Mouse (Mus musculus) brown adipose tissue, adult 24 weeks (tissue): ENCODE measurements around the gene Fam3b. TPM values are rescaled to one million over a fixed set of nuclear protein-coding genes. Genes with fewer than 3 reads are reported as not detected.
A peak's percentile ranks its signal among the peaks of the same experiment; 100 is the strongest.

Source experiments
- H3K27ac ChIP-seq: fragments of 200-500 bp; replicated peaks from 2 replicates; pipeline ENCODE4 v1.5.1; 2012; ENCODE audit warnings: low read depth, mild to moderate bottlenecking, low read length
- H3K4me1 ChIP-seq: fragments of 200-500 bp; 2 replicates; pipeline ENCODE4 v1.6.1; 2012; ENCODE audit warnings: low read length, mixed read lengths; ENCODE audit not compliant: control insufficient read depth, insufficient read depth, insufficient read length
- H3K4me3 ChIP-seq: fragments of 200-500 bp; 2 replicates; pipeline ENCODE4 v1.5.1; 2012; ENCODE audit warnings: low read depth, mild to moderate bottlenecking, low read length, moderate library complexity; ENCODE audit not compliant: insufficient read depth
- polyA plus RNA-seq: library from polyadenylated mRNA; stranded (reverse); fragments of >200 nt; gene quantifications from 2 replicates; pipeline ENCODE4 v1.2.4, GENCODE M21; 2012; ENCODE audit not compliant: missing spikeins, insufficient read depth, insufficient read length

Gene Fam3b
- not detected in 2 replicates for polyA plus RNA-seq

DNA sequence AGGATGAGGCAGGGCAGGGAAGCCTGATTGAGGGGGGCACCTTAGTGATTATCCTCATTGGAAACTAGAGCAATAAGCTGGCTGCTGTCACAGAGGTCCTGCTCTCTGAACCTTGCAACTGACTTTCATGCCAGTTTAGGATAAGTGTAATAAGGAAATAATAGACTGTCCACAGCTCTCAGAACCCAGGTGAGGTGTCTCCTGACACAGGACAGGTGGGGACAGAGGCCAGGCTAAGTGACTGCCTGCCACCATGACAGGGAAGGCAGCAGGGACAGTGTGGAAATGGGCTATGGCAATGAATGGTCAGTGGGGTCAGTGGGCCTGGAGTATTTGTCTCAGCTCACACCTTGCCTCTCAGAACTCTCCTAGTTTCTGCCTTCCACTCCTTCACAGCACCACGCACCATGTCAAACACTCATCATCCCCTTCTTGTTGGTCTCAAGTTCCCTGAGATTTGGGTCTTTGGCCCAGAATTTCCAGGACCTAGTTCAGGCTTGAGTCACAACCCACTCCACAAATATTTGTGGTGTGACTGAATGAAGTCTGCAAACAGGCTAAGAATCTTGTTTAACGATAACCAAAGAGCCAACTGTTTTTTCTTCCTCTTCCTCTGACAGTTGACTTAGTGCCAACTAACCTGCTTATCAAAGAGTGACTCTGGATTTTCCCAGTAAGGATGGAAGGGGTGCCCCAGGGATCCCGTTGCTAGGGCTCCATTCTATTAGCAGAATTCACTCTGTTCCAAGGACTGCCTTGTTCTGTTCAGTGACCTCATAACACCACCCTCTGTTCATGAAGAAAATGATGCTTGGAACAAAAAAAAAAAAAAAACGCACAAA, at the start of gene Fam3b:
Fam3b (minus strand) TSS at position 718 of the 842 bp plus-strand sequence.
- no peaks in the 10 kb centered on the region for H3K4me1 ChIP-seq

DNA sequence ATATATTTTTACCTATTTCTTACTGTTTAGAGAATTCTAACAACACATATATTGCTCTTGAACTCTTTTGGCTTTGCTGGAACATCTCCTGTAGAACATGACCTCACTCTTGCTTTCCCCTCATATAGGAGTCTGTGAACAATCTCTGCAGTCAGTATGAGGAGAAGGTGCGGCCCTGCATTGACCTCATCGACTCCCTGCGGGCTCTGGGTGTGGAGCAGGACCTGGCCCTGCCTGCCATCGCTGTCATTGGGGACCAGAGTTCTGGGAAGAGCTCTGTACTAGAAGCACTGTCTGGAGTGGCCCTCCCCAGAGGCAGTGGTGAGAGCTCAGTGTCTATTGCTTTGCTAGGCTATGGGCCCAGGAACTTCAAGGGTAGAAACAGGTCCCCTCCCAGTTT, 29.7 kb upstream of the Fam3b start:
- no peaks in the 10 kb centered on the region for H3K4me1 ChIP-seq
- no peak overlapping the region for H3K27ac ChIP-seq
- H3K4me3 ChIP-seq, result no peak overlapping the region

More for the DNA sequence above, at the start of gene Fam3b:
- no peak within 1 kb of the TSS for H3K4me3 ChIP-seq
- no peak within 1 kb of the TSS for H3K27ac ChIP-seq

DNA sequence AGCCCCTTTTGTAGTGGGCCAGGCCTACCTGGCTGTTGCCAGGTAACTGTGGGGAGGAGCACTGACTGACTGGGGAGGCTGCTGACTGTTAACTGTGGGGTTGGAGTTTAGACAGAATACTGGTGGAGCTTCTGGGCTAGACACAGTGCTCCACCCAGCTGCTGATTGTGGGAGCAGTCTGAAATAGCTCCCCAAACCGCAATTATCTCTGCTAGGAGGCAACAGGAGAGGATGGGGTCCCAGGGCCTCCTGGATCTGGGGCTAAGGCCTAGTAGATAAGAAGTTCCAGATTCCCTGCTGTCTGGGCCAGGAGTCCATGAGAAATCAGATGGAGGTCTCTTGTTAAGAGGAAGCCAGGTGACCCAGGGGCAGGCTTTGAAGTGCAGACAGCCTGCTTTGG, 22.2 kb upstream of the Fam3b start:
- Histone ChIP-seq H3K4me3 (peak overlapping the region; percentile 48), H3K27ac (0 out of 2 replicates have a peak overlapping the region, but pooled peaks have one; percentile 5), H3K4me1 (peaks cover 12% of the 10 kb centered on the region; the same call in 1 of the 2 replicates)

DNA sequence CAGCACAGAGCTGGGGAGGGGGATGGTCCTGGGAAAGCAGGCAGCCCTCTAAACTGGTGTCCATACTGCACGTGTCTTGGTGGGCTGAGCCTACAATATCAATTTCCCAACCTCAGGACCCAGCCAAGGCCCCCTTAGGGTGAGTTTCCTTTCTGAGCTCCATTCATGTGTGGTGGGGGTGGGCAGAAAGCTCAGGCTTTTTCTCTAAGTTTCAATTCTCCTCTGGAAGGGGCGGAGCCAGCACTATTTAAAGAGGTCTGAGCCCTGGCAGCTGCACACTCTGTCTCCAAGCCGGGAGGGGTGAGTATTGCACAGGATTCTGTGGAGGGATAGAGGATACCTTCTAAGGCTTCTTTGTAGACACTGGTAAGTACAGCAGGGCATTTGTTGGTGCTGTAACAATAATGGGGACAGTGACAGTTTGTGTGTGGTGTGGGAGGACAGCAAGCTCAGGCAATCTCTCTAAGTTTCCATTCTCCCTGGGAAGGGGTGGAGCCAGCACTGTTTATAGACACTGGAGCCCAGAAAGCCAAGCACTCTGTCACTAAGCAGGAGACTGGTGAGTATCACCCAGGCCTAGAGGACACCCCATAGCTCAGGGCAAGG, 21.3 kb upstream of the Fam3b start:
- Histone ChIP-seq H3K4me3 (peak overlapping the region; percentile 48), H3K27ac (peak overlapping the region; percentile 72), H3K4me1 (peaks cover 12% of the 10 kb centered on the region; the same call in 1 of the 2 replicates)

DNA sequence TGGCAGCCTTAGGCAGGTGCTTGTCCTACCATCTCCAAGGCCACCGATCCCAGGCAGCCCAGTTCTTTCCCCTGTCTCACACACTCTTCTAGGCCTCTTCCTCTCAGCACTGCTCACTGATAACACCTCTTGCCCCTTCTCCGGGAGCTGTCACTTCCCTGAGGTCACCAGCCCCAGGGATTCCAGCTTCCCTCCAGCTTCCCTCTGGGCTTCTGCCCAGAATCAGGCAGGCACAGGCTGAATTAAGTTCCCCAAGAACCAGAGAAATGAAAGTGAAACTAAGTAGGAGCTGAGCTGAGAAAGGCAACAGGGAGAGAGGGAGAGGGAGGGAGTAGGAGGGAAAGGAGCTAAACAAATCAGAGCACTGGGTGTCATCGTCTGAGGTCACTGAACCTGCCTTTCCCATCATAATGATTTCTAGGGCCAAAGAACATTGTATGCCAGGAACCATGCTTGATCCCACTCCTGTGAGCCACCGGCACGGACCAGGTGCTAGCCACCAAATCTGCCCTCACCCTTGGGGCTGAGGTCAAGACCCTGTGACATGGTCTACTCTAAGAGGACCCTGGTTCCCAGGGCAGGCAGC, 20.4 kb upstream of the Fam3b start:
- peak overlapping the region; percentile 48 for H3K4me3 ChIP-seq
- peak overlapping the region; percentile 72 for H3K27ac ChIP-seq
- peaks cover 12% of the 10 kb centered on the region; the same call in 1 of the 2 replicates for H3K4me1 ChIP-seq

DNA sequence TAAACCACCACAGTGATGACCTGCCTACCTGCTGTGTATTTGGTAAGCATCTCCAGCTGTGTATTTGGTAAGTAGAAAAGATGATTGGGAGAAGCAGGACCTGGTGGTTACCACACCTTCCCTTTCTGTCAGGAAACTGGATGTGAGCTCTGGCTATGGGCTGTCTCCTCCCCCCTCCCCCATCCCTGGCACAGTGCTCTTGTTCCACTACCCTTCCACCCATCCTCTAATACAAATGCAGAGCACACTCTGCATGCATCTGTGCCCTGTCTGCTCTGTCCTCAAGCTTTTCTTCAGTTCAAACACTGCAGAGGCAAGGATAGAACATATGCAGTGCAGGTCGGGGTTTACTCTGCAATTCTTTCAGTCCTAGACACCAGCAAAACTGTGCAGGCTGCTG, 19.8 kb upstream of the Fam3b start:
- Histone ChIP-seq H3K4me1 (peaks cover 12% of the 10 kb centered on the region; the same call in 1 of the 2 replicates), H3K4me3 (peak overlapping the region; percentile 48)

DNA sequence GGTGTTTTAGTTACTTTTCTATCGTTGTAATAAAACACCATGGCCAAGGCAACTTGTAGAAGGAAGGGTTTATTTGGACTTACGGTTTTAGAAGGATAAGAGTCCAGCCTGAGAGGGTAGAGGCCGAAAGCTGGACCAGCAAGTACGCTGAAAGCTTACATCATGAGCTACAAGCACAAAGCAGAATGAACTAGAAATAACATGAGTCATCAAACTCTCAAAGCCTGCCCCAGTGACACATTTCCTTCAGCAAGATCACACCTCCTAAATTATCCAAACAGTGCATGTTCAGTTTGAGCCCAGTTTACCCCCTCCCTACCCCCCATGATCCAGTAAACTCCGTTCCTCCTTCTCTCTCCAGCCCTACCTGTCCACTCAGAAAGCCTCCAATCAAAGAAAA, 19.1 kb upstream of the Fam3b start:
- no peak overlapping the region for H3K27ac ChIP-seq
- H3K4me3 ChIP-seq, result no peak overlapping the region
- peaks cover 10% of the 10 kb centered on the region; the same call in 1 of the 2 replicates for H3K4me1 ChIP-seq

More for the DNA sequence above, 19.8 kb upstream of the Fam3b start:
- peak overlapping the region; percentile 72 for H3K27ac ChIP-seq

DNA sequence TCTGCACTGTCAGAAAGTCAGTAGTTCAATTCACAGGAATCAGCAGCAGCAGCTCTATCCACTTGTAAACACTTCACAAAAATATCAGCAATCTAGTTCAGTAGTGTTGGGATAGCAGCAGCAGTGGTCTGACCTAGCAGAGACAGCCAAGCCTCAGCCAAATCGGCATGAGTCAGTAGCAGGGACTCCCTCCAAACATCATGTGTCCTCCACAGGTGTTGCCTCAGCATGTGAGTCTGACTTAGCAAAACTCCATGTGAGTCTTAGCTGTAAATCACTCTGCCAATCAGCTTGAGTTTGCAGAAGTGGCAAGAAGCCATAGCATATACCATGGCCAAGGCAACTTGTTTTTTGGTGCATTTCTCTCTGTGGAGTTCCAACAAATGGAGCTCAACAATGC, 18.5 kb upstream of the Fam3b start:
- Histone ChIP-seq H3K4me1 (peaks cover 8% of the 10 kb centered on the region; the same call in 1 of the 2 replicates), H3K27ac (no peak overlapping the region)

DNA sequence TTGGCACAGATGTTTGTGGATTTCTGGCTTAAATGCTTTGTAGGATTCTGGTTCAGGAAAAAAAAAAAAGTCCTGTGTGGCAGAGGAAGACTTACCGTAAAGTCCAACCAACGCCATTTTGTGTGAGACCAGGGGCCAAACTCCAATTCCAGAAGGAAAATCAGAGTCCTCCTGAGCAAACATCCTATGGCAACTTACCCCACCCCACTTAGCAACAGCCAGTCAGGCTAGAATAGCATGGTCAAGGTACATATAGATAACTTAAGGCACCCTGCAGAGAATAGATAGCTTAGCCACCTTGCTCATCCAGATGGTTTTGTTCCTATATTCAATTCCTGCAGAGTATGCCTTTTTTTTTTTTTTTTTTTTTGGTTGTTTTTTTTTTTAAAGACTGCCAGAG, 14.6 kb upstream of the Fam3b start:
- no peak overlapping the region for H3K27ac ChIP-seq
- H3K4me1 ChIP-seq, result no peaks in the 10 kb centered on the region
- H3K4me3 ChIP-seq, result no peak overlapping the region

More for the DNA sequence above, 18.5 kb upstream of the Fam3b start:
- no peak overlapping the region for H3K4me3 ChIP-seq

DNA sequence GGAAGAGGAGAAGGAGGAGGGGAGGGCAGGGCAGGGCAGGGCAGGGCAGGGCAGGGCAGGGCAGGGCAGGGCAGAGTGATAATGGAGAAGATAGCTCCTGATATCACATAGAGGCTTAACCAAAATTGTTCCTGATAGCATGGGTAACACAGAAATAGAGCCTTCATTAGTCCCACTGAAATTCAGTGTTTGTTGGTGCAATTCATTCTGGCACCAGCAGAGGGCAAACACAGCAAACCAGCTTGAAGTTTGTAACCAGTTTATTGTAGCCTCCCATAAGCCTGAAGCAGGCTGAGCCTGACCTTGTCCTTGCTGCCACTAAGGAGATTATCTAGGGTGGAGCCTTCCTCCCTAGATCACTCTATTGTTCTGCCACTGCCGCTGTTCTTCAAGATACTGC, 8.4 kb upstream of the Fam3b start:
- no peak overlapping the region for H3K27ac ChIP-seq
- H3K4me1 ChIP-seq, result no peaks in the 10 kb centered on the region
- H3K4me3 ChIP-seq, result no peak overlapping the region

DNA sequence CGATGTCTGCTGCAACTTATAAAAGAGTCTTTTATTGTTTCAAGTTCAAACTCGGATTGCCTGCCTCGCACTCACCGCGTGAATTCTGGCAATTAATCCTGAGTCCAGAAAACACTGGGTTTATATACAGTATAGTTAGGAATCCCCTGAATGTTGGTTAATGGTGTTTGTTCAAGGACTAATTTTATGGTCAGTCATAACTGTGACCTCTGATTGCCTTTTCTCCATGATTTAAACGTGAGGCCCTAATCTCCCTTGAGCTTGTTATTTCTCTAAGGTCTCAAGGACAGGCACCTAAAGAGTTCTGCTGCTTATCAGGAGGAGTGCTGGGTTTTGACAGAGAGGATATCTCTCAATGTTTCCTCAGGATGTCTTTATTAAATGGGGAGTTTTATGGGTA, 7.4 kb upstream of the Fam3b start:
- no peak overlapping the region for H3K27ac ChIP-seq
- no peaks in the 10 kb centered on the region for H3K4me1 ChIP-seq
- no peak overlapping the region for H3K4me3 ChIP-seq

DNA sequence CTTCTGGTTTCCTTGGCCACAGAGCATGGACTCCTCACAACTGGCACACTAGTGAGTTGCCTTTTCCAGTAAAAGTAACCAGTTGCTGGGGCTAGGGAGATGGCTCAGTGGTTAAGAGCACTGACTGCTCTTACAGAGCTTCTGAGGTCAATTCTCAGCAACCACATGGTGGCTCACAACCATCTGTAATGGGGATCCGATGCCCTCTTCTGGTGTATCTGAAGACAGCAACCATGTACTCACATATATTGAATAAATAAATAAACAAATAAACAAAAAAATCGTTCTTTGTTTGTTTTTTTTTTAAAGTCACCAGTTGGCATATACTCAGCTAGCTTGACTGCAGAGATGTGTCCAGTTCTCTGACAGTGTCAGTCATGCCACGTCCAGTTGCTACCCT, 1.7 kb upstream of the Fam3b start:
- H3K4me1 ChIP-seq, result no peaks in the 10 kb centered on the region
- no peak overlapping the region for H3K4me3 ChIP-seq
- H3K27ac ChIP-seq, result no peak overlapping the region

DNA sequence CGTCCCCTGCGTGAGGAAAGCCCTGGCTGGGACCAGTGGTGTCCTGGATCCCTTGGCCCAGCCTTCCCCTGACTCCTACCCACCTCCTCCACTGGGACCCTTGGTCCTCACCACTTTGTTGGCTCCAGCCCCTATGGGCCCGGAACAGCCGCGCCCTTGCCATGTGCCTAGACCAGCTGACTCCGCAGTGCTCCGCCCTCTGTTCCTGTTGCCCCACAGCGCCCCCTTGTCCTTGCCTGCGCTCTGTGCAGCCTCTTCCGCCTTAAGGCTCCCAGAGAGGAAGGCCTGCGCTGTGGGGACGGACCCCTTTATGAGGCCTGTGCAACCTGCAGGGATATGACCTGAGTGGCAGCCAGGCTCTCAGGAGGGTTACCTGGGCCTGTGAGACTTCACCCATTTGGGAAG, 2.3 kb downstream of the Fam3b start:
- no peak overlapping the region for H3K4me3 ChIP-seq

DNA sequence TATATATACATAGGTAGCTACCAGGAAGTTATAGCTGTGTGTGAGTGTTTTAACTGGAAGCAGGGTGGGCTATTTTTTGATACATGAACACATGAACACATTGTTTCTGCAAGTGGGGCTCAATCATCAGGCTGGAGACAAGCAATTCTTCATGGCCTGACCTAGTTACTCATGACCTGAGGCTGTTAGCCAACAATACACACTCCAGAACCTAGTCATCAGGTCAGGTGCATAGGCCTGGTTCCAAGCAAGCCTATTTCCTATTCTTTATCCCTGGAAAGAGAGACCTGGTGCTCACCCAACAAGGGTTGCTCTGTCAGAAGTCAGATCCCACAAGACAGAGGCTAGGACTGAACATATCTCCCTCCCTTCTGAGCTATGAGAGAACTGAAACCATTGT, 3.1 kb downstream of the Fam3b start:
- H3K4me1 ChIP-seq, result no peaks in the 10 kb centered on the region
- no peak overlapping the region for H3K27ac ChIP-seq

More for the DNA sequence above, 2.3 kb downstream of the Fam3b start:
- Histone ChIP-seq H3K27ac (no peak overlapping the region), H3K4me1 (no peaks in the 10 kb centered on the region)

DNA sequence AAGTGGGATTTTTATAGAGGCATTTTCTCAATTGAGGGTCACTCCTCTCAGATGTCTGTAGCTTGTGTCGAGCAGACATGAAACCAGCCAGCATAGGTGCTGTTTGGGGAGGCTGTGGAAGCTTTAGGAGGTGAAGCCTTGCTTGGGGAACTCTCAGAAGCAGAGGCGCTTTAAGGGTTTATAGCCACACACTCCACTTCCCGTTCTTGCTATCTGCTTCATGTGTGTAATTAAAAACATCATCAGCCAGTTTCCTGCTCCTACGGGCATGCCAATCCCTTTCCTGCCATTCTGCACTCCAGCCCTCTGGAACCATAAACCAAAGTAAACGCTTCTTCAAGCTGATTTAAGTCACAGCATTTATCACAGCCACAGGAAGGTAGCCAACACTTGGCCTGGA, 3.8 kb downstream of the Fam3b start:
- Histone ChIP-seq H3K4me1 (no peaks in the 10 kb centered on the region), H3K27ac (no peak overlapping the region)

More for the DNA sequence above, 3.1 kb downstream of the Fam3b start:
- no peak overlapping the region for H3K4me3 ChIP-seq

More for the DNA sequence above, 3.8 kb downstream of the Fam3b start:
- H3K4me3 ChIP-seq, result no peak overlapping the region
